Mouse (Mus musculus) adrenal gland, postnatal 14 days (tissue): Measurements from ENCODE around the gene Dhrs3. TPM values are rescaled to one million over a fixed set of nuclear protein-coding genes. Genes with fewer than 3 reads are reported as not detected.

Experiments
- DNase-seq: peaks from one replicate; pipeline ENCODE4 v3.0.0; 2021; ENCODE audit warnings: mixed read lengths
- total RNA-seq: library from RNA; stranded (reverse); gene quantifications from 2 replicates; pipeline ENCODE4 v1.2.3, GENCODE M21; 2021

Dhrs3 gene
- total RNA-seq, 1 experiment from 2014 or later, result 95.5 TPM

GRCm38 (mm10) chr4:144939847-144940411, 47.3 kb downstream of the Dhrs3 start:
- DNase-seq, result no peak

DNA sequence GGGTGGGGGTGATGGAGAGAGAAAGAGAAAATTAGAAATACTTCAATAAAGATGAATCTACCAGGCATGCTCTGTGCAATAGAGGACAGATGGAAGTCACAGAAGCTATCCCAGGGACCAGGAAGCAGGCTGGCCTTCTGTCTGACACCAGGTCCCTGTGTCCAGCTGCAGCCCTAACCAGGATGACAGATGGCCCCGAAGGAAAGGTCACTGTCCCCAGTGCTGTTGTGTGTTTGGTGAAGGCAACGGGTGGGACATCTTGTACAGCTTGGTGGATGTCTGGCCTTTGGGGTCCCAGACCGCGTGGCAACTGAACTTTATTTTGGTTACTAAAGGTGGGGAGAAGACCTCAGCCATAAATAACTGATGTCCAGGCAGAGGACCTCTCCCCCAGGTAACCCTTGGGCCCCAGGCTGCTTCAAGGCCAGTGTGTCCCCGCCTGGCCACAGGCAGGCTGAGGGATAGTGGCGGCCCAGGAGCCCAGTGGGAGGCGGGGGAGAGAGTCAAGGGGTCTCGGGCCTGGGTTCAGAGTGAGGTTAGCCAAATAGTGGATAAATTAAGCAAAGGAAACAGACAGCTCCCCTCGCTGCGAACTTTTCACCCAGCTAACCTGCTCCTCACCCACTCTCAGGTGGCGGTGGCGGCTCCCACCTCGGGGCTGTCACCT, 48.3 kb downstream of the Dhrs3 start:
- DNase-seq, result no peak

- peak; percentile 31 for DNase-seq
Observed at GRCm38 (mm10) chr4:144942433-144942832, 49.8 kb downstream of the Dhrs3 start.

GRCm38 (mm10) chr4:144943273-144943672, 50.6 kb downstream of the Dhrs3 start:
- DNase-seq, result no peak

DNA sequence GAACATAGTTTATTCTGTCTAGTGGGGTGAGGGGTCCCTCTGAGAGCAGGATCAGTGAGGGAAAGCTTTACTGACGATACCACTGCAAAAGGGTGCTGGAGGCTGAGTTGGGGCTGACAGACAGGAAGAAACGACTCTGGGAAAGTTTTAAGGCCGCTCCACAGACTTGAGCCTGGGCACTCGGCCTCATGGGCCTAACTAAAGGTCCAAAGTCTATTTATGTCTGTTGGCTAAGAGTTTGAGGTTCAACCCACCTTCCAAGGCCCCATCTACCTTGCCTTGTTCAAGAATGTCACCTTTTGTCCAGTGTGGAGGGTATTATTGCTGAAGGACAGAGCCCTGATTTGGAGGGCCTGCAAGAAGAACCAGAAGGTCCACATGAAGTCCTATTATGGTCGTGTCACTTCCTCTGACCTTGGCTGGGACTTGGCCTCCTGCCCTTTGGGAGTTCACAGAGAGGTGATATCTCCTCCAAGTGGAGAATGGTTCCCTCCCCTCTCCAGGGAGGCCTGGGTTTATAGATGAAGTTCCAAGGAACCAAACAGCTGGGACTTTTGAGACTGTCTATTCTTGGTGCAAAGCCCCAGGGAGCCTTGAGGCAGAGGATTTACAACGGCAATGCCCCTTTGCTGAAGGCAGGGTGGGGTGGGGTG, 55.2 kb downstream of the Dhrs3 start:
- peak; percentile 92 for DNase-seq

- peak; percentile 81 for DNase-seq
Observed at GRCm38 (mm10) chr4:144949441-144950326, 57.1 kb downstream of the Dhrs3 start.

DNA sequence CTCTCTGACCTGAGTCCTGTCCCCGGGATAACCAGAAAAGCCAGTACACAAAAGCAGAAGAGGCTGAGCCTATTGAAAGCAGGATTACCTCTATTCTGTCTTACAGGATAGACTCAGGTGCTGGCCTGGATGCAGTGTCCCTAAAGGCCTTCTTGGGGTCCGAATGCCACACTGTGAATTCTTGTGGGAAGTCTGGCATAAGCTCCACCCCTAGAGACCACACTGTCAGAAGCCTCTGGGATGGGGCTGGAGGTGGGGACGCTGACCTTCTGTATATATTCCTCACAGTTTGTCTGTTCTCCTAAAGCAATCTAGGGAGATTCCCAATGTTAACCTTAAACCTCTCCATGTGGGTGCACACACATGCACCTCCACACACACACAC, 57.7 kb downstream of the Dhrs3 start:
- no peak for DNase-seq

DNA sequence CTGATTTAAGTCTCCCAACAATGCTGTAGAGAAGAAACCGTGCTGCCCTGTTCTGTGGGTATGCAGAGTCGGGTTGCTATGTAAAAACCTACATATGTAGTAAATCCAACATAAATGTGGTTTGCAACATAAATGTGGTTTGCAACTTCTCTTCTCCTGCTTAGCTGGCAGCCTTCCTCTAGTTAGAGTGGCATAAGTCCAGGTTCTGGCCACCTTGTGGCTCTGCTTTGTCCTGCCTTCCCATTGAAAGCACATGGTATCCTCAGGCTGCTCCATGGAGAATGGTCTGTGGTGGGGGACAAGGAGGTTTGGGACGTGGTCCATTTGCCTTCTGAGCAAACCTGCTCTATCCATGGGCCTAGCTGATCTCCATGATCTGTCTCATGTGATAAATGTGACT, 58.3 kb downstream of the Dhrs3 start:
- DNase-seq, result no peak

GRCm38 (mm10) chr4:144951859-144952258, 59.2 kb downstream of the Dhrs3 start:
- no peak for DNase-seq

DNA sequence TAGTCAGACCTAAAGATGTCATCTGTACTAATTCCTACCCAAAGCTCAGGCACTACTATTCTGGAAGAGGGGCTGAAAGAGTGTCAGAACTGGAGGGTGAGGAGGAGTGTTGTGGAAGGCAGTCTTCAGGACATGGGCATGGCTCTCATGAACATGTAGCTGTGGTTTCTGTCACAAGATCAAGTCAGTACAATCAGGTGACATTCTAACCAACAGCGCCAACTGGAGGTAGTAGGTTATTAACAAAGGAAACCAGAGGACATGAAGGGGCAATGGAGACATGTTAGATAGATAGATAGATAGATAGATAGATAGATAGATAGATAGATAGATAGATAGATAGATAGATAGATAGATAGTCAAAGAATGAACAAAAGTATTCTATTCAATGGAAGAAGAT, 60.8 kb downstream of the Dhrs3 start:
- DNase-seq, result no peak

- peak; percentile 48 for DNase-seq
Observed at GRCm38 (mm10) chr4:144955863-144956262, 63.2 kb downstream of the Dhrs3 start.

DNA sequence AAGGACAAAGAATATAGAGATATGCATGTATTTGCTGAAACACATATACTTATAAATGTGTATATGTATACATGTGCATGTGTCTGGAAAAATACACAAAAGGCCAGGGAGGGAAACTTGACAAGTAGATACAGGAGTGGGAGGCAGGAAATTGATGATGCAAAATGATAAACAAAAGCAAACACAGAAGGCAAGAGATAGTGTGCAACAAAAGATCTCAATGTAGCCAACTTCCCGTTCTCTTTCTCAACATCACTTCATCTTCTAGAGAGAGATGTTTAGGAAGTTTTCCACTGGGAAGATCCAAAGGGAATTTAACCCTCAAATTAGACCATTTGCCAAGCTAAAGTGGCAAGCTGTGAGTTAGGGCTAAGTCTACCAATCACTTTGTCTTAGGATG, 63.7 kb downstream of the Dhrs3 start:
- no peak for DNase-seq

- peak; percentile 85 for DNase-seq
Observed at GRCm38 (mm10) chr4:144957186-144957585, 64.6 kb downstream of the Dhrs3 start.

GRCm38 (mm10) chr4:144957721-144958120, 65.1 kb downstream of the Dhrs3 start:
- DNase-seq, result peak; percentile 57

DNA sequence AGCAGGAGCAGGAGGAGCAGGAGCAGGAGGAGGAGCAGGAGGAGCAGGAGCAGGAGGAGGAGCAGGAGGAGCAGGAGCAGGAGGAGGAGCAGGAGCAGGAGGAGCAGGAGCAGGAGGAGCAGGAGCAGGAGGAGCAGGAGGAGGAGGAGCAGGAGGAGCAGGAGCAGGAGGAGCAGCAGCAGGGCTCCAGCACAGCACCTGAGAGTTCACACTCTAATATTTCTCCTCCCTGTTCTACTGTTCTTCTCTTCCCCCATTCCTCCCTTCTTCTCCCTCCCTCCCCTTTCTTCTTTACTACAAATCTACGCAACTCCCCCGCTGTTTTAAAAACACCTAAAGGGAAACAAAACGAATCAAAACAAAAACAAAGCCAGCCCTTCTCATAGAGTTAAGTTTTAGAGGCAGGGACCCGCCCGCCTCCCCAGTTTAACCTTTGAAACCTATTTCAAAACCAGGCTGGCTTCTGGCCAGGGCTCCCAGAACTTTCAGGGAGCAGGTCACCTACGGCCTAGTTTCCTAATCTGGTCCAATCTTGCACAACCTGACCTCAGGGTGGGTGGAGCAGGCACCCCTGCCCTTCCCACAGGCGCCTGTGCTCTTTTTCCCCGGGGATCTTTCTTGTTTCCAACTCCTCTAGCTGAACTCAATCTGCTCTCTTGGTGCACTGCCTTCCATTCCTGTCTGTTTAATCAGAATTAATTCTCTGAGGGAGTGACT, 67.7 kb downstream of the Dhrs3 start:
- peak; percentile 90 for DNase-seq

GRCm38 (mm10) chr4:144961232-144961631, 68.6 kb downstream of the Dhrs3 start:
- DNase-seq, result no peak

DNA sequence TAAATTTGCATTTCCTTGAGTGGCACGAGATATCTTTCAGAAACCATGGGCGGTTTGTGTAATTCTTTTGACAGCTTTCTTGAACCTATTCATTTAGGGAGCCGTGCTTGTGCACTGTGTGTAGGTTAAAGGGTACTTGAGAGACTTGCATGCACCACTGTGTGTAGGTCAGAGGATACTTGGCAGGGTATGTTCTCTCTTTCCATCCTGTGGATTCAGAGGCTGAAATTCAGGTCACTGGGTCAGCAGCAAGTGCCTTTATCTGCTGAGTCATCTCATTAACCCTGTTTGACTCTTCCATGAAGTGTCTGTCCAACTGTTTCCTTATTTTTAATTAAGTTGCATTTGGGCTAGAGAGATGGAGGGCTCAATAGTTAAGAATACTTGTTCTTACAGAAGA, 69.1 kb downstream of the Dhrs3 start:
- no peak for DNase-seq

- DNase-seq, result no peak
Observed at GRCm38 (mm10) chr4:144965255-144965654, 72.6 kb downstream of the Dhrs3 start.

DNA sequence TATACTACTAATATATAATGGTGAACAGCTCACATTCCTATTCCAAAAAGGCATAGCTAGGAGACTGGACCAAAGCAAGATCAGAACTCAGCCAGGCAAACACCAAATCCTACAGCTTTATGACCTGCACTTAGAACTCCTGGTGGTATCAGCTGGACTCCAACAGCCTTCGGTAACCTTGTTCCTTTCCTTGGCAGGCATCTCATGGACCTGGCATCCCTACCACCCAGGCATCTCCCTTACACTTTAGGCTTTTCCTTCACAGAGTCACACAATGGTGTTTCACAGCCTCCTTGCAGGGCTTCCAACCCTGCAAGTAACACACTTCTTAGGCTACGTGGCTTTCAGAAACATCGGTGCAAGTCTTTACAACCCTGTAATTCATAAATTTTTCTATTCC, 75.7 kb downstream of the Dhrs3 start:
- no peak for DNase-seq

DNA sequence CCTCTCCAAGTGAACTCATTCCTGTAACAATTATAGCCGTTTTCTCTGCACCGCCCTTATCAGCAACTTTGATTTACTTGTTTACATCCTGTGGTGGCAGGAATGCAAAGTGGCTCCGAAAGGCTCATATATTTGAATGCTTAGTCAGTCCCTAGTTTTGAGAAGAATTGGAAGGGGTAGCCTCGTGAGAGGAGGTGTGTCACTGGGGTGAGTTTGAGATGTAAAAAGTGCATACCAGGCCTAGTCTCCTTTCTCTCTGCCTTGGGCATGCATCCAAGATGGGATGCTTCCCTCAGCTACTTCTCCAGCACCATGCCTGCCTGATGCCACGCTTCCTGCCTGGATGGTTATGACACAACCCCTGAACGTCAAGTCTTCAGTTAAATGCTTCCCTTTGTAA, 76.4 kb downstream of the Dhrs3 start:
- DNase-seq, result no peak

DNA sequence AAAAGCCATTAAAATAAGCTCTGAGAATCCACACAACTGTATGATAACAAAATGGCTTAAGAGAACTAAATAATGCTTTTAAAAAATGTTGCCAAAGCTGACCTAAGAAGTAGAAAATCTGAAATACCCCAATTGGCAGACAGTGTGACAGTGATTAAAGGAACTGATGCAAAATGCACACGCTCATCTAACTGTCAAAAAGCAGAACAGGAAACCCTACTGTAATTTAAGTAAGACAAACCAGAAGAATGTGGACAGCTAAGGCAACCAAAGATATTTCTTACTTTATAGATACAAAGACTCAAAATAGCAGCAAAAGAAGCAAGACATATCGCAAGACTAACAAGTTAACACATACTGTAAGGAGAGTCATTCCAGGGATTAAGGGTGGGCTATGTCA, 78.4 kb downstream of the Dhrs3 start:
- no peak for DNase-seq
